Mouse (Mus musculus): Measurements from ENCODE around the gene Zfp821. TPM values are rescaled to one million over a fixed set of nuclear protein-coding genes. Genes with fewer than 3 reads are reported as not detected.

Gene Zfp821
- polyA plus RNA-seq (2012; rRNA removed): 8.2 and 9.8 TPM in 2 replicates

DNA sequence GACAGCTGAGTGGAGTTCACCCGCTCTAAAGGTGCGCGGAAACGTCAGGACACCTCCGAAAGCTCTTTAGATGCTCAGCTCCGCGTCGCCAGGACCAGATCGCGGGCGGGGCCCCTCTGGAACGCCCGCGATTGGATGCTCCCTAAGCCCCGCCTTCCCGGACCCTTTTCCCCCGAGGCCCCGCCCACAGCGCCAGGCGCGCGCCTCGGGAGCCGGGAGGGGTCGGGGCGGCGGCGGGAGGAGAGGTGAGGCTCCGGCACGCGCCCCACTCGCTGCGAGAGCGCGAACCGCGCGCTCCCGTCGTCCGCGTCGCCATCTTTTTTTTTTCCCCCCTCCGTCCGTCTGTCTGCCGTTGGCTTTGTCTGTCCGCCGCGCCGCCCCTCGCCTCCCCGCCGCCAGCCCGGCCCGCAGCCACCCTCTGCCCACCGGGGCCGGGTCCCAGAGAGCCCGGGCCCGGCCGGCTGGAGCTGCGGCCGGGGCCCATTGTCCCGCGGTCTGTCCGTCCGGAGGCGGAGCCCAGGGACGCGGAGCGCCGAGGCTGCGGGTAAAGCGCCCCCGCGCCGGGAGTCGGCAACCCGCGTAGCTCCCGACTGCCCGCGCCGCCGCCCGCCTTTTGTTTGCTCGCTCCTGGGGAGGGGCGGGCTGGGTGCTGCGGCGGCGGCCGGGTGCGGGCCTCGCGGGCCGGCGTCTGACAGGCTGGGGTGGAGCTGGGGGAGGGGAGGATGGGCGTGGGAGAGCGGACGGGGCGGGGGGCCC is at the start of gene Zfp821:
Zfp821 (plus strand) TSS at position 227 of the 756 bp plus-strand sequence.
- under 1% methylated on average over 84 of the region's 100 CpGs for WGBS
- TF ChIP-seq CTCF (IDR thresholded peaks at IDR 0.05; ENCODE audit: insufficient read depth, low read length) (no peak), POLR2A (IDR thresholded peaks at IDR 0.05; ENCODE audit: borderline replicate concordance, extremely low read depth, low read depth, low read length) (peak; percentile 49; the same call in 1 of the 2 replicates)
- DNase-seq: peak; percentile 91
- Histone ChIP-seq H3K4me3 (replicated peaks; ENCODE audit: extremely low read depth, low read depth, low read length) (peak within 1 kb of the TSS; percentile 65), H3K4me1 (ENCODE audit: control insufficient read depth, insufficient read depth, low read length) (0 out of 2 replicates have a peak, but pooled peaks cover 7% of the 10 kb centered on the region)

DNA sequence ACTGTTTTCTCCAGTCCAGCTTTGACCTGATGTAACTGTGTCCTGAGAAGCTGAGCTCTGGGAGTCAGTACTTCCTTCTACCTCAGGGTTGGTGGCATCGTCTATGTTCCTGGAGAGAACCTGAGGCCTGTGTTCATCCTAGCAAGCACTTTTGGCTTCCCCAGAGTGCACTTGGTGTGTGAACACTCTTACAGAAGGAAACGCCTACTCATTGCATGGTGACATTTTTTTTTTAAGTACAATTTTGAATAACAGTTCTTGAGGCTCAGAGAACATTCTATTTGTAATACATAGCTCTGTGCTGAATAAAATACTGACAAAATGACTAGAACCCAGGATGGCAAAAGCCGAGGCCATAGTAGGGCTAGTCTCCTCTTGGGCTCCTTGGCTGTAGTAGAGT is 48.5 kb upstream of the Zfp821 start:
- no peak for DNase-seq
- TF ChIP-seq POLR2A (IDR thresholded peaks at IDR 0.05; ENCODE audit: borderline replicate concordance, extremely low read depth, low read depth, low read length) (no peak), CTCF (IDR thresholded peaks at IDR 0.05; ENCODE audit: insufficient read depth, low read length) (no peak)
- 83% methylated on average over 3 of the region's 3 CpGs for WGBS
- H3K4me3 ChIP-seq (replicated peaks; ENCODE audit: extremely low read depth, low read depth, low read length): no peak overlapping the region
- H3K4me1 ChIP-seq (ENCODE audit: control insufficient read depth, insufficient read depth, low read length): no peaks in the 10 kb centered on the region

DNA sequence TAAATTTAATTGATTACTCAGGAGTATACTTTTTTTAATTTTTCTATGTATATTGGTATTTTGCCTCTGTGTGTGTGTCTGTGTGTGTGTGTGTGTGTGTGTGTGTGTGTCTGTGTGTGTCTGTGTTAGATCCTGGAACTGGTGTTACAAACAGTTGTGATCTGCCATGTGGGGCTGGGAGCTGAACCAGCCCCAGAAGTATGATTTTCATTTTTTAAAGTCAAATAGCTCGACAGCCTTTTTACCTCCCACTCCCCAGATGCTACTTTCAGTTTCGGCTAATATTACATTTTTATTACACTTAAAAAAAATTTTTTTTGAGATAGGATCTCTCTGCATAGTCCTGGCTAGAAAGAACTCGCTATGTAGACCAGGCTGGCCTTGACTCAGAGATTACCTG is 43.0 kb upstream of the Zfp821 start:
- Histone ChIP-seq H3K4me1 (ENCODE audit: control insufficient read depth, insufficient read depth, low read length) (no peaks in the 10 kb centered on the region), H3K4me3 (replicated peaks; ENCODE audit: extremely low read depth, low read depth, low read length) (no peak overlapping the region)
- TF ChIP-seq CTCF (IDR thresholded peaks at IDR 0.05; ENCODE audit: insufficient read depth, low read length) (no peak), POLR2A (IDR thresholded peaks at IDR 0.05; ENCODE audit: borderline replicate concordance, extremely low read depth, low read depth, low read length) (no peak)
- WGBS: 73% methylated on average over 3 of the region's 3 CpGs
- no peak for DNase-seq

DNA sequence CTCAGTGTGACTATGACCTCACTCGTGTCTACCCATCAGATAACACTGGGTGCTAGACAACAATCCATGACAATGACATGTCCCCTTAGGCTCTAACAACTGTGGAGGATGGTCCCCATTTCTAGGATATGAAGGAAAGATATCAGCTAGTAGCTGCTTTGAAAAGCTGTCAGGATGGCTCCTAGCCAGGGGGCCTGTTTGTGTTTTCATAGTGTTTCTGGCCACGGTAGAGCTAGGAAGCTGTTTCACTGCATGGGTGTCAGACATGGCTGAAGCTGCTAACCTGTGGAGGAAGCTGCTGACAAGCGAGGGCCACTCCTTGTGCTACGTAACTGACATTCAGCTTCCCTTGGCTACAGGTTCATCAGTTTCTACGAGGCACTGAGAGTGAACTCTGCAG is 38.7 kb upstream of the Zfp821 start:
- H3K4me1 ChIP-seq (ENCODE audit: control insufficient read depth, insufficient read depth, low read length): no peaks in the 10 kb centered on the region
- 72% methylated on average over 5 of the region's 5 CpGs for WGBS
- H3K4me3 ChIP-seq (replicated peaks; ENCODE audit: extremely low read depth, low read depth, low read length): no peak overlapping the region
- no peak for DNase-seq
- TF ChIP-seq POLR2A (IDR thresholded peaks at IDR 0.05; ENCODE audit: borderline replicate concordance, extremely low read depth, low read depth, low read length) (no peak), CTCF (IDR thresholded peaks at IDR 0.05; ENCODE audit: insufficient read depth, low read length) (no peak)

DNA sequence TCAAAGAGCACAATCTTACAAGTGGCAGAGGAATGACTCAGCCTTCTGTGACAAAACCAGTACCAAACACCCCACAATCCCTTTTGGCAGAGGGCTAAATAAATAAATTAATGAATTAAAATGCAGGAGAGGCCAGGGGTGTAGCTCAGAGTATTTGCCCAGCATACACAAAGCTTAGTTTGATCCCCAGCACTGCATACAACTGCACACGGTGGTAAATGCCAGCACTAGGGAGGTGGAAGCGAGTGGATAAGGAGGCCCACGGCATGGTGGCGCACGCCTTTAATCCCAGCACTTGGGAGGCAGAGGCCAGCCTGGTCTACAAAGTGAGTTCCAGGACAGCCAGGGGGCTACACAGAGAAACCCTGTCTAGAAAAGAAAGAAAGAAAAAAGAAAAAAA is 32.7 kb upstream of the Zfp821 start:
- TF ChIP-seq POLR2A (IDR thresholded peaks at IDR 0.05; ENCODE audit: borderline replicate concordance, extremely low read depth, low read depth, low read length): no peak
- no peak for TF ChIP-seq CTCF (IDR thresholded peaks at IDR 0.05; ENCODE audit: insufficient read depth, low read length)
- no peak overlapping the region for H3K4me3 ChIP-seq (replicated peaks; ENCODE audit: extremely low read depth, low read depth, low read length)
- 85% methylated on average over 5 of the region's 5 CpGs for WGBS
- no peak for DNase-seq
- no peaks in the 10 kb centered on the region for H3K4me1 ChIP-seq (ENCODE audit: control insufficient read depth, insufficient read depth, low read length)

DNA sequence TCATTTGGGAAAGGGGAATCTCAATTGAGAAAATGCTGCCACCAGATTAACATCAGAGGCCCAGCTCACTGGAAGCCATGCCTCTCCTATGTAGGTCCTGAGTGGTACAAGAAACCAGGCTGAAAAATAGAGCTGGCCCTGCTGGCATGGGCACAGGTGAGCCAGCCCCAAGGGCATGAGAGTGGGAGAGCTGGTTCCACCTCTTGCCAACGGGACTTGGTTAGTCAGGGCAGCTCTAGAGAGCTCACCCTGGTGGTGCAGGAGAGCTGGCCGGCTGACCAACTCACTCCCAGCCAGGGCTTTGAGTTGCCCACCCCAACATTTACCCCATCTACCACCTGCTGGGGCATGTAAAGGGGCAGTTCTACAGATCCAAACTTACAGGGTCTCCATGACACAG is 31.8 kb upstream of the Zfp821 start:
- DNase-seq: no peak
- H3K4me3 ChIP-seq (replicated peaks; ENCODE audit: extremely low read depth, low read depth, low read length): no peak overlapping the region
- no peaks in the 10 kb centered on the region for H3K4me1 ChIP-seq (ENCODE audit: control insufficient read depth, insufficient read depth, low read length)
- WGBS: 91% methylated on average over 2 of the region's 2 CpGs
- TF ChIP-seq POLR2A (IDR thresholded peaks at IDR 0.05; ENCODE audit: borderline replicate concordance, extremely low read depth, low read depth, low read length) (no peak), CTCF (IDR thresholded peaks at IDR 0.05; ENCODE audit: insufficient read depth, low read length) (no peak)

DNA sequence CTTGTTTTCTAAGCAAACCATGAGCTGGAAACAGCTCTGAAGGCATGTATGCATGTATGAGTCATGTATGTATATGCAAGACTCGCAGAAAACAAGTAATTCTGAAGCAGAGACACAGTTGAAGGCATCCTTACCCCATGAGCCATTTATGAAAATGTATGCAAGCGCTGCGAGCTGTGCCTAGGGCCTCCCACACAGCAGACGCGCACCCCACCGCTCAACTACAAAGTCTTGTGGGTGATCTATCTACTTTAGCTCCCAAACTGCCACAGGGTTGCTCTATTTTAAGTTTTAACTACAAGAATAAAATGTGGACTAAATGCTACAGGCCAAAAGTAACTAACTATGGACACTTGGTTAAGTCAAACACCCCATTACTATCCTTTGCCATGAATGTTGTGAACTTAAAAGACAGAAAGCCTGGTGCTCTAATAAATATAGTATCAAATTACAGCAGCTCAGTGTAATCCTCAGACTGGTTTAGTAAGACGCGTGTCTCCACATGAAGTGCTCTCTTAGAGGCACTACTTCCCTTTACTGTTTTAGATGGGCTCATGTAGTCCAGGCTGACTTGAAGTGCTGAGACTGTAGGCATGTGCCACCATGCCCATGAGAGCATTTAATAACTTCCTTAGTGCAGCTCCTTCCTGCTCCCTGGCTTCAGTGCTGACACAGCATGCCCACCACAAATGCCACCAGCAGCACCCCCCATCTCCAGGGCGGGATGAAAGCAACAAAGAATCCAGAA is 29.3 kb upstream of the Zfp821 start:
- WGBS: 93% methylated on average over 9 of the region's 9 CpGs

DNA sequence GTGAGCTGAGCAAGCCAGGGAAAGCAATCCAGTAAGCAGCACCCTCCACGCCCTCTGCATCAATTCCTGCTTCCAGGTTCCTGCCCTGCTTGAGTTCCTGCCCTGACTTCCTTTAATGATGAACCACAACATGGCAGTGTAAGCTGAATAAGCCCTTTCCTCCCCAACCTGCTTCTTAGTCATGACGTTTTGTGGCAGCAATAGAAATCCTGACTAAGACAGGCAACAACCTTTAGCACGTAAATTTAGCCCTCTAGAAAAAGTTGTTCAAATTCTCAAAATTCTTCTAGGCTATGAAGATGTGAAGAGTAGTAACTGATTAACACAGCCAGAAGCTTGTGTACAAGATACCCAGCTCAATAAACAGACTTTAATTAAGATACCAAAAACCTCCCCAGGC is 23.8 kb upstream of the Zfp821 start:
- Histone ChIP-seq H3K4me1 (ENCODE audit: control insufficient read depth, insufficient read depth, low read length) (peaks cover 6% of the 10 kb centered on the region), H3K4me3 (replicated peaks; ENCODE audit: extremely low read depth, low read depth, low read length) (no peak overlapping the region)
- no peak for DNase-seq
- 66% methylated on average over 3 of the region's 3 CpGs for WGBS
- TF ChIP-seq CTCF (IDR thresholded peaks at IDR 0.05; ENCODE audit: insufficient read depth, low read length) (no peak), POLR2A (IDR thresholded peaks at IDR 0.05; ENCODE audit: borderline replicate concordance, extremely low read depth, low read depth, low read length) (no peak)

More for the DNA sequence above, 29.3 kb upstream of the Zfp821 start:
- Histone ChIP-seq H3K4me3 (replicated peaks; ENCODE audit: extremely low read depth, low read depth, low read length) (no peak overlapping the region), H3K4me1 (ENCODE audit: control insufficient read depth, insufficient read depth, low read length) (no peaks in the 10 kb centered on the region)
- DNase-seq: no peak
- TF ChIP-seq CTCF (IDR thresholded peaks at IDR 0.05; ENCODE audit: insufficient read depth, low read length) (no peak), POLR2A (IDR thresholded peaks at IDR 0.05; ENCODE audit: borderline replicate concordance, extremely low read depth, low read depth, low read length) (no peak)

DNA sequence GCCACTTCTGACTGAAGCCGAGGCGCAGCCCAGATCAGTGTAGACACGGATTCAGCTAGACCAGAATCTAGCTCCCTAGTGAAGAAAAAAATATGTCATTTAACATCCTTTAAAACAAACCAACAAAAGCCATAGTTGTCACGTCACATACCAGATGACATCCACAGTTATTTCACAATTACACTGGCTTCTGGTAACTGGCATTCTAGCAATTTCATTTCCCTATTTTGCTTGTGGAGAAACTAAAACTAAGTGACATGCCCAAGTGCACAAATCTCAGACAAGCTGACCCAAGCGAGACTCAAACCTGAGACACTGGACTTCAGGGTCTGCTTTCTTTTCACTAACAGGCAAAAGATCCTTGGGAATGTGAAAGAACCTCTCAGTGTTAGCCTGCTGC is 23.2 kb upstream of the Zfp821 start:
- no peak for TF ChIP-seq POLR2A (IDR thresholded peaks at IDR 0.05; ENCODE audit: borderline replicate concordance, extremely low read depth, low read depth, low read length)
- TF ChIP-seq CTCF (IDR thresholded peaks at IDR 0.05; ENCODE audit: insufficient read depth, low read length): no peak
- WGBS: 80% methylated on average over 5 of the region's 5 CpGs

More for the DNA sequence above, 23.2 kb upstream of the Zfp821 start:
- DNase-seq: no peak
- peaks cover 6% of the 10 kb centered on the region for H3K4me1 ChIP-seq (ENCODE audit: control insufficient read depth, insufficient read depth, low read length)
- H3K4me3 ChIP-seq (replicated peaks; ENCODE audit: extremely low read depth, low read depth, low read length): no peak overlapping the region

All from lung, adult 2 months (tissue).